Mouse (Mus musculus): ENCODE data around the gene Fam49a.
A peak's percentile ranks its signal among the peaks of the same experiment; 100 is the strongest.

Gene Fam49a

GRCm38 (mm10) chr12:12270495-12270894, 8.6 kb downstream of the Fam49a start:
- peak; percentile 68 to 74 for DNase-seq (ENCODE audit: low spot score in 2 of 2)

GRCm38 (mm10) chr12:12274115-12274514, 12.2 kb downstream of the Fam49a start:
- DNase-seq (ENCODE audit: low spot score in 2 of 2): no peak

- DNase-seq (ENCODE audit: low spot score in 2 of 2): no peak
These were observed 13.3 kb downstream of the Fam49a start for GRCm38 (mm10) chr12:12275124-12275779.

- DNase-seq (ENCODE audit: low spot score in 2 of 2): no peak
These were observed 16.0 kb downstream of the Fam49a start for GRCm38 (mm10) chr12:12277741-12278463.

- DNase-seq (ENCODE audit: low spot score in 2 of 2): no peak
These were observed 16.5 kb downstream of the Fam49a start for GRCm38 (mm10) chr12:12278464-12278872.

GRCm38 (mm10) chr12:12283702-12284288, 21.9 kb downstream of the Fam49a start:
- no peak for DNase-seq (ENCODE audit: low spot score in 2 of 2)

GRCm38 (mm10) chr12:12284521-12284920, 22.6 kb downstream of the Fam49a start:
- DNase-seq (ENCODE audit: low spot score in 2 of 2): no peak

GRCm38 (mm10) chr12:12287131-12287786, 25.3 kb downstream of the Fam49a start:
- DNase-seq (ENCODE audit: low spot score in 2 of 2): no peak

GRCm38 (mm10) chr12:12287787-12288132, 25.8 kb downstream of the Fam49a start:
- DNase-seq (ENCODE audit: low spot score in 2 of 2): no peak

GRCm38 (mm10) chr12:12288586-12288985, 26.6 kb downstream of the Fam49a start:
- DNase-seq (ENCODE audit: low spot score in 2 of 2): no peak

GRCm38 (mm10) chr12:12289636-12290035, 27.7 kb downstream of the Fam49a start:
- DNase-seq (ENCODE audit: low spot score in 2 of 2): peak in 1 of 2 experiments; percentile 36

- no peak for DNase-seq (ENCODE audit: low spot score in 2 of 2)
These were observed 30.2 kb downstream of the Fam49a start for GRCm38 (mm10) chr12:12292043-12292618.

- no peak for DNase-seq (ENCODE audit: low spot score in 2 of 2)
These were observed 32.6 kb downstream of the Fam49a start for GRCm38 (mm10) chr12:12294380-12295171.

- no peak for DNase-seq (ENCODE audit: low spot score in 2 of 2)
These were observed 36.5 kb downstream of the Fam49a start for GRCm38 (mm10) chr12:12298451-12298850.

GRCm38 (mm10) chr12:12299303-12299702, 37.4 kb downstream of the Fam49a start:
- no peak for DNase-seq (ENCODE audit: low spot score in 2 of 2)

GRCm38 (mm10) chr12:12301149-12301548, 39.2 kb downstream of the Fam49a start:
- no peak for DNase-seq (ENCODE audit: low spot score in 2 of 2)

GRCm38 (mm10) chr12:12301815-12302214, 39.9 kb downstream of the Fam49a start:
- DNase-seq (ENCODE audit: low spot score in 2 of 2): peak; percentile 88 to 89

- DNase-seq (ENCODE audit: low spot score in 2 of 2): no peak
These were observed 44.3 kb downstream of the Fam49a start for GRCm38 (mm10) chr12:12306214-12306613.

GRCm38 (mm10) chr12:12306814-12307213, 44.9 kb downstream of the Fam49a start:
- DNase-seq (ENCODE audit: low spot score in 2 of 2): no peak

- DNase-seq (ENCODE audit: low spot score in 2 of 2): no peak
These were observed 45.3 kb downstream of the Fam49a start for GRCm38 (mm10) chr12:12307245-12307644.

- DNase-seq (ENCODE audit: low spot score in 2 of 2): no peak
These were observed 51.5 kb downstream of the Fam49a start for GRCm38 (mm10) chr12:12313437-12313836.
